Mouse (Mus musculus) forebrain, embryonic 15.5 days (tissue): Measurements from ENCODE around the gene Olfr39. TPM values are rescaled to one million over a fixed set of nuclear protein-coding genes. Genes with fewer than 3 reads are reported as not detected.
"Not testable (repeated sequence)": the region's sequence is repeated elsewhere in the genome, so short reads cannot be mapped to it uniquely, and the experiment has no call there.

Experiments used
- ATAC-seq: fragments of 200-750 bp; cut with Nextera tagmentation; replicated peaks from 2 replicates; pipeline ENCODE4 v1.8.0; 2017; ENCODE audit warnings: mild to moderate bottlenecking, moderate TSS enrichment, moderate library complexity
- H3K27ac ChIP-seq: fragments of 300-500 bp; sonication (generic); replicated peaks from 2 replicates; pipeline ENCODE4 v1.5.1; 2015; ENCODE audit warnings: mild to moderate bottlenecking, inconsistent platforms
- H3K27me3 ChIP-seq: fragments of 300-500 bp; sonication (generic); 2 replicates; pipeline ENCODE4 v1.6.1; 2015; ENCODE audit warnings: inconsistent platforms
- H3K36me3 ChIP-seq: fragments of 300-500 bp; sonication (generic); 2 replicates; pipeline ENCODE4 v1.6.1; 2015; ENCODE audit warnings: mild to moderate bottlenecking, inconsistent platforms
- H3K4me1 ChIP-seq: fragments of 300-500 bp; sonication (generic); 2 replicates; pipeline ENCODE4 v1.6.1; 2015; ENCODE audit warnings: inconsistent platforms
- H3K4me2 ChIP-seq: fragments of 300-500 bp; sonication (generic); replicated peaks from 2 replicates; pipeline ENCODE4 v1.6.1; 2015; ENCODE audit warnings: mild to moderate bottlenecking, inconsistent platforms
- H3K4me3 ChIP-seq: fragments of 300-500 bp; sonication (generic); 2 replicates; pipeline ENCODE4 v1.5.1; 2015; ENCODE audit warnings: mild to moderate bottlenecking, inconsistent platforms
- H3K9ac ChIP-seq: fragments of 300-500 bp; sonication (generic); replicated peaks from 2 replicates; pipeline ENCODE4 v1.6.1; 2015; ENCODE audit warnings: mild to moderate bottlenecking, inconsistent platforms
- H3K9me3 ChIP-seq: fragments of 300-500 bp; sonication (generic); 2 replicates; pipeline ENCODE4 v1.6.1; 2016; ENCODE audit warnings: inconsistent platforms
- WGBS: fragments of 180-500 bp; shearing (Covaris S2); methylation state at CpG from one replicate; pipeline ENCODE4 v1.1.7; 2015; ENCODE audit warnings: mixed read lengths; 5-methylcytosine and 5-hydroxymethylcytosine counted together
- polyA plus RNA-seq: library from polyadenylated mRNA; unstranded; fragments of >200 nt; fragmentation: Nextera tagmentation; extraction: Ambion mirVana; gene quantifications from 2 replicates; pipeline ENCODE4 v1.2.1, GENCODE M21; 2015

Gene Olfr39
- polyA plus RNA-seq, result not detected in 2 replicates

DNA sequence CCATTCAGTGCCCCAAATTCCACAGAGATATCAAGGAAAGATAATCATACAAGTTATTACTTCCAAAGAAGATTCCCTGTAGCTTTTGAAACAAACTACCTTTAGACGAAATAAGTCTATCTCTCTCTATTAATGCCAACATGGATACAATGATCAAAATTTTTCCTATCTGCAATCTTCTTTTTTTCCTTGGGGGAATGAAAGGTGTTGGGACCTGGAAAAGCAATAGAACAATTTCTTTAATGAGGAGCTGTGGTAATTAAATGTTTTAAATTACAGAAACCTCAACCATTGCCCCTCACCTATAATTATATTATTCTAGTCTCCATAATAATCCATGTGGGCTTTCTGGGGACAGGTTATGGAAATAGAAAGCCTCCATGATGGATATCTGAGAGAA, at the start of gene Olfr39:
Olfr39 (plus strand) TSS at position 301 of the 400 bp plus-strand sequence.
- H3K9ac ChIP-seq, result no peak within 1 kb of the TSS
- H3K4me2 ChIP-seq, result no peak within 1 kb of the TSS
- H3K4me1 ChIP-seq, result no peaks in the 10 kb centered on the region
- H3K27ac ChIP-seq, result no peak within 1 kb of the TSS
- no peak for ATAC-seq
- no peaks in the 10 kb centered on the region for H3K27me3 ChIP-seq
- no peaks in the 10 kb centered on the region for H3K9me3 ChIP-seq
- no peaks in the 10 kb centered on the region for H3K36me3 ChIP-seq
- no peak within 1 kb of the TSS for H3K4me3 ChIP-seq
- WGBS, result 85% methylated on average over 1 of the region's 1 CpGs

- Histone ChIP-seq H3K9ac (no peak within 1 kb of the TSS), H3K4me3 (no peak within 1 kb of the TSS), H3K27ac (no peak within 1 kb of the TSS), H3K4me1 (no peaks in the 10 kb centered on the region), H3K9me3 (0 out of 2 replicates have a peak, but pooled peaks cover 3% of the 10 kb centered on the region), H3K4me2 (no peak within 1 kb of the TSS), H3K27me3 (no peaks in the 10 kb centered on the region), H3K36me3 (no peaks in the 10 kb centered on the region)
- no peak for ATAC-seq
Observed at GRCm38 (mm10) chr9:20236819-20237218, 45.3 kb upstream of the Olfr39 start, which contains the start of gene Olfr872. Olfr872 (plus strand) TSS chr9:20237119.

- Histone ChIP-seq H3K4me3 (no peak overlapping the region), H3K9ac (no peak overlapping the region), H3K4me1 (no peaks in the 10 kb centered on the region), H3K9me3 (0 out of 2 replicates have a peak, but pooled peaks cover 3% of the 10 kb centered on the region), H3K4me2 (no peak overlapping the region), H3K36me3 (no peaks in the 10 kb centered on the region), H3K27me3 (no peaks in the 10 kb centered on the region), H3K27ac (no peak overlapping the region)
- 82% methylated on average over 2 of the region's 2 CpGs for WGBS
- no peak for ATAC-seq
Observed at GRCm38 (mm10) chr9:20237378-20237777, 44.8 kb upstream of the Olfr39 start.

- H3K36me3 ChIP-seq, H3K4me3 ChIP-seq, H3K4me1 ChIP-seq, ATAC-seq, H3K27me3 ChIP-seq, H3K9me3 ChIP-seq, H3K9ac ChIP-seq, H3K4me2 ChIP-seq, H3K27ac ChIP-seq: not testable (repeated sequence)
- 86% methylated on average over 5 of the region's 5 CpGs for WGBS
Observed at GRCm38 (mm10) chr9:20295562-20295961, 13.4 kb downstream of the Olfr39 start.

GRCm38 (mm10) chr9:20298232-20298631, 16.1 kb downstream of the Olfr39 start, which contains the start of gene Olfr873:
Olfr873 (plus strand) TSS chr9:20298532.
- no peaks in the 10 kb centered on the region for H3K27me3 ChIP-seq
- H3K4me3 ChIP-seq, result no peak within 1 kb of the TSS
- no peaks in the 10 kb centered on the region for H3K36me3 ChIP-seq
- no peaks in the 10 kb centered on the region for H3K4me1 ChIP-seq
- no peak within 1 kb of the TSS for H3K9ac ChIP-seq
- no peaks in the 10 kb centered on the region for H3K9me3 ChIP-seq
- no peak within 1 kb of the TSS for H3K27ac ChIP-seq
- H3K4me2 ChIP-seq, result no peak within 1 kb of the TSS
- ATAC-seq, result no peak
- WGBS, result 78% methylated on average over 1 of the region's 1 CpGs

DNA sequence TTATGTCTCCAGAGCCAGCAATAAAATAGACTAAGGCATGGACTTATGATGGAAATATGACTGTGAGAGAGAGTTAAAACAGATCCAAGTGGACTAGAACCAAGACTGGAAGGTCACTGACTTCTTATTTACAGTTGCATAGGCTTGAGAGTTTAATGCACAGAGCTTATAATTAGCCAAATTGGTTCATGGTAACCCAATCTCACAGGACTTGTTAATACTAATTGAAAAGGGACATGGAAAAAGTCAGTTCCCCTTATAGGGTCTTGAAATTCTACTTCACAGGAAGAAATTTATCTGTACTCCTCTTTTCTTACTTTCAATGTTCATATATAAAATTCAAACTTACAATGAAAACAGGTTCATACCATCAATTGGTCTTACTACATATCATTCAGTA, 53.8 kb downstream of the Olfr39 start, which contains the start of gene Olfr18:
Olfr18 (minus strand) TSS at position 101 of the 400 bp plus-strand sequence.
- H3K27me3 ChIP-seq, result no peaks in the 10 kb centered on the region
- H3K36me3 ChIP-seq, result no peaks in the 10 kb centered on the region
- H3K4me3 ChIP-seq, result no peak within 1 kb of the TSS
- ATAC-seq, result no peak
- H3K9ac ChIP-seq, result no peak within 1 kb of the TSS
- no peaks in the 10 kb centered on the region for H3K9me3 ChIP-seq
- H3K4me1 ChIP-seq, result no peaks in the 10 kb centered on the region
- no peak within 1 kb of the TSS for H3K27ac ChIP-seq
- H3K4me2 ChIP-seq, result no peak within 1 kb of the TSS

Other genes with a start within 250 kb of the Olfr39 start
- gene Olfr867, start 224.8 kb upstream of the Olfr39 start, polyA plus RNA-seq, result not detected in 2 replicates
- gene Olfr868, start 183.7 kb upstream of the Olfr39 start, polyA plus RNA-seq, result not detected in 2 replicates
- gene Olfr869, start 153.3 kb upstream of the Olfr39 start, polyA plus RNA-seq, result not detected in 2 replicates
- gene Olfr870, start 108.3 kb upstream of the Olfr39 start, polyA plus RNA-seq, result not detected in 2 replicates
- gene Olfr871, start 70.1 kb upstream of the Olfr39 start, polyA plus RNA-seq, result not detected in 2 replicates
- gene Olfr872, start 45.2 kb upstream of the Olfr39 start, polyA plus RNA-seq, result not detected in 2 replicates
- gene Olfr873, start 16.2 kb downstream of the Olfr39 start, polyA plus RNA-seq, result not detected in 2 replicates
- gene Olfr18, start 53.7 kb downstream of the Olfr39 start, polyA plus RNA-seq, result 0.10 TPM in 1 of 2 replicates, not detected in the other
- gene Zfp560, start 102.8 kb downstream of the Olfr39 start, polyA plus RNA-seq, result 48.4 and 50.2 TPM in 2 replicates
- gene Zfp26, start 177.8 kb downstream of the Olfr39 start, polyA plus RNA-seq, result 19.7 and 22.6 TPM in 2 replicates
- 30.7 and 34.0 TPM in 2 replicates for gene Zfp426, start 210.4 kb downstream of the Olfr39 start, polyA plus RNA-seq
- 160 and 167 TPM in 2 replicates for gene Zfp266, start 239.1 kb downstream of the Olfr39 start, polyA plus RNA-seq